Mouse (Mus musculus) heart, embryonic 14.5 days (tissue): ENCODE measurements around the gene Mtrf1. TPM values are rescaled to one million over a fixed set of nuclear protein-coding genes. Genes with fewer than 3 reads are reported as not detected.
"Not testable (repeated sequence)": the region's sequence is repeated elsewhere in the genome, so short reads cannot be mapped to it uniquely, and the experiment has no call there.

Source experiments
- ATAC-seq: fragments of 200-750 bp; cut with Nextera tagmentation; 2 replicates; pipeline ENCODE4 v1.8.0; 2017; ENCODE audit warnings: low read depth, moderate TSS enrichment; ENCODE audit not compliant: insufficient number of reproducible peaks, insufficient read depth, low FRiP score
- H3K27ac ChIP-seq, 2 experiments: fragments of 200-500 bp in 1 of 2; fragments of 300-500 bp in 1 of 2; sonication (generic) in 1 of 2; replicated peaks in 1 of 2; 2 replicates each; pipeline ENCODE4 v1.5.1; 2012 to 2014; ENCODE audit warnings: low read depth in 2 of 2, low read length in 2 of 2, control low read depth in 1 of 2, mild to moderate bottlenecking in 1 of 2, mixed read lengths in 1 of 2; ENCODE audit not compliant: control insufficient read depth in 1 of 2, insufficient read depth in 1 of 2
- H3K27me3 ChIP-seq: fragments of 300-500 bp; sonication (generic); 2 replicates; pipeline ENCODE4 v1.6.1; 2014; ENCODE audit warnings: mild to moderate bottlenecking, low read length, control low read depth; ENCODE audit not compliant: control insufficient read depth, insufficient read depth
- H3K36me3 ChIP-seq: fragments of 300-500 bp; sonication (generic); 2 replicates; pipeline ENCODE4 v1.6.1; 2014; ENCODE audit warnings: mild to moderate bottlenecking, control low read depth, low read length, mixed read lengths; ENCODE audit not compliant: control insufficient read depth, insufficient read depth
- H3K4me1 ChIP-seq, 2 experiments: fragments of 200-500 bp in 1 of 2; fragments of 300-500 bp in 1 of 2; sonication (generic) in 1 of 2; 2 replicates each; pipeline ENCODE4 v1.6.1; 2012 to 2014; ENCODE audit warnings: low read length in 2 of 2, control low read depth in 1 of 2, mixed read lengths in 1 of 2; ENCODE audit not compliant: control insufficient read depth in 2 of 2, insufficient read depth in 2 of 2
- H3K4me2 ChIP-seq: fragments of 300-500 bp; sonication (generic); 2 replicates; pipeline ENCODE4 v1.6.1; 2014; ENCODE audit warnings: mild to moderate bottlenecking, low read length
- H3K4me3 ChIP-seq, 2 experiments: fragments of 200-500 bp in 1 of 2; fragments of 300-500 bp in 1 of 2; sonication (generic) in 1 of 2; 2 replicates each; pipeline ENCODE4 v1.5.1; 2012 to 2014; ENCODE audit warnings: low read length in 2 of 2, mild to moderate bottlenecking in 2 of 2, control low read depth in 1 of 2, low read depth in 1 of 2, moderate library complexity in 1 of 2; ENCODE audit not compliant: control insufficient read depth in 1 of 2, insufficient read depth in 1 of 2
- H3K9ac ChIP-seq: fragments of 300-500 bp; sonication (generic); 2 replicates; pipeline ENCODE4 v1.6.1; 2014; ENCODE audit warnings: mild to moderate bottlenecking, low read length
- H3K9me3 ChIP-seq: fragments of 300-500 bp; sonication (generic); 2 replicates; pipeline ENCODE4 v1.6.1; 2016; ENCODE audit warnings: low read length, control low read depth; ENCODE audit not compliant: control insufficient read depth
- WGBS: fragments of 180-500 bp; shearing (Covaris S2); extraction: QIAGEN DNeasy Blood & Tissue Kit; methylation state at CpG from one replicate; pipeline ENCODE4 v1.1.7; 2014; 5-methylcytosine and 5-hydroxymethylcytosine counted together
- polyA plus RNA-seq: library from polyadenylated mRNA; unstranded; fragments of >200 nt; fragmentation: Nextera tagmentation; extraction: Ambion mirVana; gene quantifications from 2 replicates; pipeline ENCODE4 v1.2.1, GENCODE M21; 2014

The Mtrf1 gene
- polyA plus RNA-seq, 1 experiment from 2014 or later, result 10.9 TPM

DNA sequence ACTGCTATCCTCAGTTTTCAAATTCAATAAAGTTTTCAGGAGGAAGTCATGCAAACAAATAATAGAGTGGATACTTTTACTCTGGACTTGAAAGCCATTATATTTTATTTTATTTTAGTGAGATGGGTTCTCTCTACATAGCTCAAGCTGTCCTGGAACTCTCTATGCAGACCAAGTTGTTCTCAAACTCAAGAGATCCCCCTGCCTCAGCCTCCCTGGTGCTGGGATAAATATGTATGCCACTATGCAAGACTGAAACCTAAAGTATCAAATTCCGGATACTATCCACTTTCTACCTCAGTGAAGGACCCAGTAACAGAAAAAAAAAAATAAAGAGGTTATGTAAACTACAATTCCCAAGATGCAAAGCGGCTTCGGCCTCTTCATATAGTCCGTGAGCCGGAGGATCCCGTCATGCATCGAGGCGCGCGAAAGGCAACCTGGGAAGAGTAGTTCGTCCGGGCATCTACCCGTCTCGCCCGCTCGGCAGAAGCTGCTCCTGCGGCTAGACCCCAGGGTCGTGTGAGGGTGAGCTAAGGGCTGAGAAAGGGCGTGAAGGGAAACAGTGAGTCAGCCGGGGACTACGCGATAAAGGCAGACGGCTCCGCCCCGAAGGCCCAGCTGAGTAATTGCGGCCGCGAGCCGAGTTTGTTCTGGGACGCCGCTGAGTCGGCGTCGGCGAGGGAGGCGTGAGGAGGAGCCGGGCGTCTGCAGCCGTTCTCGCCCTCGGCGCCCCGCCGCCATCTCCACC lies 28.6 kb downstream of the Mtrf1 start, which contains the start of gene Kbtbd7:
Kbtbd7 (plus strand) TSS at position 533 of the 751 bp plus-strand sequence.
- peak within 1 kb of the TSS; percentile 39 to 70 for H3K4me3 ChIP-seq
- peaks cover 15% of the 10 kb centered on the region for H3K36me3 ChIP-seq
- H3K9ac ChIP-seq, result peak within 1 kb of the TSS; percentile 72
- peaks cover 0 to 3% of the 10 kb centered on the region in 2 experiments; a peak in 1 of 4 replicates for H3K4me1 ChIP-seq
- peaks cover 12% of the 10 kb centered on the region for H3K9me3 ChIP-seq
- WGBS, result under 1% methylated on average over 37 of the region's 44 CpGs
- no peaks in the 10 kb centered on the region for H3K27me3 ChIP-seq
- peak within 1 kb of the TSS; percentile 62 for H3K4me2 ChIP-seq
- peak; percentile 99 for ATAC-seq
- H3K27ac ChIP-seq, result peak within 1 kb of the TSS; percentile 83 to 95

DNA sequence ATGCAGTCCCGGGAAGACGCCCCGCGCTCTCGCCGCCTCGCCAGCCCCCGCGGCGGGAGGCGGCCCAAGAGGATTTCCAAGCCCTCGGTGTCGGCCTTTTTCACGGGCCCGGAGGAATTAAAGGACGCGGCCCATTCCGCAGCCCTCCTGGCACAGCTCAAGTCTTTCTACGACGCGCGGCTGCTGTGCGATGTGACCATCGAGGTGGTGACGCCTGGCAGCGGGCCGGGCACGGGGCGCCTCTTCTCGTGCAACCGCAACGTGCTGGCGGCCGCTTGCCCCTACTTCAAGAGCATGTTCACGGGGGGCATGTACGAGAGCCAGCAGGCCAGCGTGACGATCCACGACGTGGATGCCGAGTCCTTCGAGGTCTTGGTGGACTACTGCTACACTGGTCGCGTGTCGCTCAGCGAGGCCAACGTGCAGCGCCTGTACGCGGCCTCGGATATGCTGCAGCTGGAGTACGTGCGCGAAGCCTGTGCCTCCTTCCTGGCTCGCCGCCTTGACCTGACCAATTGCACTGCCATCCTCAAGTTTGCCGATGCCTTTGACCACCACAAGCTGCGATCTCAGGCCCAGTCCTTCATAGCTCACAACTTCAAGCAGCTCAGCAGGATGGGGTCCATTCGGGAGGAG lies 29.3 kb downstream of the Mtrf1 start:
- H3K4me3 ChIP-seq, result peak overlapping the region; percentile 39 to 70
- peak overlapping the region; percentile 62 for H3K4me2 ChIP-seq
- peaks cover 14% of the 10 kb centered on the region for H3K36me3 ChIP-seq
- H3K27ac ChIP-seq, result peak overlapping the region; percentile 83 to 95
- H3K9me3 ChIP-seq, result peaks cover 12% of the 10 kb centered on the region
- H3K4me1 ChIP-seq, H3K27me3 ChIP-seq: not testable (repeated sequence)
- peak overlapping the region; percentile 72 for H3K9ac ChIP-seq
- WGBS, result 35% methylated on average over 6 of the region's 59 CpGs
- peak; percentile 29 for ATAC-seq

DNA sequence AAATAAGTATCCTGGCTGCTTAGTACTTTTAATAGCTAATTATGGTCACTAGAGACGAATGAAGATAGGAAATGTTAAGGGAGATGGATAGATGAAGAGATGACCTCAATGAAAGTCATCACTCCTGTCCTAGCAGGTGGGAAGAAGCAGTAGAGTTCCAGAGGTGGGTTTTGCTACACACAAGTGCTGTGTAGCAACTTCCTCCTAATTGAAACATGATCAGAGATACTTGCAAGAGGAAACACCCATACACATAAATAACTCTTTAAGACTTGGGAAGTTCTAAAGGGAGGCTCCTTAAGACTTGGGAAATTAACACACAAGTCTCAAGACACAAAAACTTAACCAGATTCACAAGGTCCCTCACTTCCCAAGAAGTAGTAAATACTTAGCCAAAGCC lies 36.5 kb downstream of the Mtrf1 start:
- Histone ChIP-seq H3K4me2 (no peak overlapping the region), H3K4me3 (no peak overlapping the region), H3K9ac (no peak overlapping the region), H3K9me3 (no peaks in the 10 kb centered on the region), H3K27me3 (no peaks in the 10 kb centered on the region), H3K27ac (no peak overlapping the region), H3K36me3 (no peaks in the 10 kb centered on the region), H3K4me1 (no peaks in the 10 kb centered on the region)
- WGBS, result 68% methylated on average over 1 of the region's 1 CpGs
- ATAC-seq, result no peak

DNA sequence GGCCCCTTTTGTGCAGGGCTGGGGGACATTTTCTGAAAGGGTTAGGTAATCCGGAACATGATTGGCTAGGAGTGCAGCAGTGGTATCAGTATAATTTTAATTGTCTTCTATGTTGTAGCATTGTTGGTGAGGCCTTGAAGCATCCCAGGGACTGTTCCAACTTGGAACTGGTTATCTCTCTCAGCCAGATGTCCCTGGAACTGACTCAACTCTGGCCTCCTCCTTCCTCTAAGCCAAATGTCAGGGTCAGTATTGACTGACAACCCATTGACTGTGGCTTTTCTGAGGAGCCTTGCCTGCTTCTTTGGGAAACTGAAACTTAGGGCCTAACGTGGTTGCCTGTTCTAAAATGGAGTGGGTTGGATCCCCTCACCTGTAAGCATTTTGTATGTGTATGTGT lies 43.1 kb downstream of the Mtrf1 start:
- no peaks in the 10 kb centered on the region for H3K36me3 ChIP-seq
- H3K9ac ChIP-seq, result no peak overlapping the region
- 82% methylated on average over 2 of the region's 2 CpGs for WGBS
- H3K4me3 ChIP-seq, result no peak overlapping the region
- no peak overlapping the region for H3K4me2 ChIP-seq
- no peaks in the 10 kb centered on the region for H3K27me3 ChIP-seq
- no peaks in the 10 kb centered on the region for H3K4me1 ChIP-seq
- ATAC-seq, result no peak
- no peaks in the 10 kb centered on the region for H3K9me3 ChIP-seq
- no peak overlapping the region for H3K27ac ChIP-seq

DNA sequence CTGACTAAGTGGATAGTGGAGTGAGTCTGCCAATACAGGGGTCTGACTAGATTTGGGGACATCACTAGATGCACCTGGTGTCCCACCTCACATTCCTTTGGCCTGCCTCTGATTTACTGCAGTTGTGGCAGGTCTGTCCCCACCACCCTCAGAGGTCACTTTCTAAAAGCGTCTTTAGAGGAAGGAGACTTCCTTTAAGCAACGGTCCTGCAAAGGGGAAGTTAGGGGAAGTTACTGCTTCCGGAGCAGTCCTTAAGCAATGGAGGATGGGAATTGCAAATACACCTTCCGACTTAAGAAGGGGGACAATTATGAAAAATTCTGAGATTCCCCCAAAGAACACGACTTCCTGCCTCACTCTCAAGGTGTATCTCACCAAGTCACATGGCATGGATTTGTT lies 43.9 kb downstream of the Mtrf1 start:
- H3K4me1 ChIP-seq, result no peaks in the 10 kb centered on the region
- H3K4me3 ChIP-seq, result no peak overlapping the region
- 66% methylated on average over 5 of the region's 5 CpGs for WGBS

DNA sequence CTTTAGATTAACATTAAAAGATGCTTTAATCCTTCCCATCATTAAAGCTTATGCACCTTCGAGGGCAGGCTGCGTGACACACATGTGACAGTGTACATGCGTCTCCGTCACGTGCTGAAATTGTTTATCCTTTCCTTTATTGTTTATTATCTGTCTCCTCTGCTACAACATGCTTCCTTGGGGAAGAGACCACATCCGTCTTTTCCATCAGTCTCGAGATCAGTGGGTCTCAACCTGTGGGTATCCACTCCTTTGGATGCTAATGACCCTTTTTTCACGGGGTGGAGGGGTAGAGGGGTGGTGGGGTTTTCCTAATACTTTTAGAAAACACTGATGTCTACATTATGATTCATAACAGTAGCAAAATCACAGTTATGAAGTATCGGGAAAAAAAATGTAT lies 47.0 kb downstream of the Mtrf1 start:
- H3K27me3 ChIP-seq, result no peaks in the 10 kb centered on the region
- WGBS, result 84% methylated on average over 9 of the region's 9 CpGs
- ATAC-seq, result no peak
- H3K4me2 ChIP-seq, result no peak overlapping the region
- no peaks in the 10 kb centered on the region for H3K4me1 ChIP-seq
- no peak overlapping the region for H3K27ac ChIP-seq
- no peak overlapping the region for H3K4me3 ChIP-seq
- no peaks in the 10 kb centered on the region for H3K36me3 ChIP-seq
- H3K9ac ChIP-seq, result no peak overlapping the region
- H3K9me3 ChIP-seq, result no peaks in the 10 kb centered on the region

More for the DNA sequence above, 43.9 kb downstream of the Mtrf1 start:
- no peaks in the 10 kb centered on the region for H3K9me3 ChIP-seq
- ATAC-seq, result no peak
- no peak overlapping the region for H3K4me2 ChIP-seq
- H3K36me3 ChIP-seq, result no peaks in the 10 kb centered on the region
- no peaks in the 10 kb centered on the region for H3K27me3 ChIP-seq
- H3K9ac ChIP-seq, result no peak overlapping the region
- H3K27ac ChIP-seq, result no peak overlapping the region

DNA sequence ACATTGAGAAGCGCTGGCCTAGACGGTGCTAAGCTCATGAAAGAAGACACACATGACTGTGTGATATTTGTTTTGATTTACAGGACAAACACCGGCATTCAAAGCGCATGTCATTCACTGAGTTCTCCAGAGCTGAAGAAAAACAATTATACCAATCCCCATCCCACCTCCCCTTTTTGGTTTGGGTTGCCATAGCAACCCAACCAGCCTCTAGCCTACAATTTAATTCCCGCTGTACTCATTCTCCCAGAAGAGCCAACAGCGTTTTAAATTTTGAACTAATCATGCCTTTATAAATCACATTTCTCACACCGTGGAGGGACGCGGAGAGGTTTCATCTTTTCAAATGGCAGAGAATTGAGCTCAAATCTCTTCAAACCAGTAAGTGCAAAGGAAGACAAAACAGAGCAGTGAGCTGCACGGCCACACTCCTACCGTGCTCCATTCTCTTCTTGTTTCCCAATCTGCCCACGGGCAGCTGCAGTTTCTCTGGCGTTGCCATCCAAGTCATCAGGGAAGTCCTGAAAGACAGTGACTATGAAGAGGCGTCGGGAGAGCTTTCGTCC lies 47.6 kb downstream of the Mtrf1 start:
- Histone ChIP-seq H3K9me3 (no peaks in the 10 kb centered on the region), H3K4me1 (no peaks in the 10 kb centered on the region), H3K4me2 (no peak overlapping the region), H3K36me3 (no peaks in the 10 kb centered on the region), H3K4me3 (no peak overlapping the region), H3K27me3 (no peaks in the 10 kb centered on the region), H3K27ac (no peak overlapping the region), H3K9ac (no peak overlapping the region)
- no peak for ATAC-seq
- 73% methylated on average over 16 of the region's 16 CpGs for WGBS
